Mouse (Mus musculus): ENCODE data around the gene Arhgef38. TPM values are rescaled to one million over a fixed set of nuclear protein-coding genes. Genes with fewer than 3 reads are reported as not detected.

Arhgef38 gene
- not detected in 2 replicates for polyA plus RNA-seq (2015; fragmentation: Nextera tagmentation; extraction: Ambion mirVana)

DNA sequence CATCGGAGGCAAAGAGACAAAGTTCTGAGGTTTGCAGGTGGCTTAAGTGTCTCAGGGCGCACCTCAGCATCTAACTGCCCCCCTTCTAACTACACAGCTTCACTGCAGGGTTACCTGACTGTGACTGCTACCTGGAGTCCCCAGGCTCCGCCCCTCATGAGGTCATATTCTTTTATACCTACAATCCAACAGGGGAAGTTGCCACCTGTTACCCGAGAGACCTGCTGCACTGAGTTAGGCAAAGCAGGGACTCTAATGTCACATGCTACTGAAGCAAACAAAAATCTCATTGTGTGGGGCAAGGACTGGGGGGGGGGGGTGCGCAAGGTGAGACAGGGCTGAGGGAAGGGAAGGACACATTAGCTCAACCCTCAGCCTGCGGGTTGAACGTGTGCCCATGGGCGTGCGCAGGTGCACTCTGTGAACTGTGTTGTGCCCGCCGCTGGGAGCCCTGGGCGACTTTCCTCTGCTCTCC is at the start of gene Arhgef38:
Gene Arhgef38, minus strand, starts transcription at position 129 of the 475 bp plus-strand sequence.
- Histone ChIP-seq H3K36me3 (no peaks in the 10 kb centered on the region), H3K4me2 (replicated peaks) (no peak within 1 kb of the TSS), H3K4me1 (no peaks in the 10 kb centered on the region), H3K9ac (replicated peaks) (no peak within 1 kb of the TSS), H3K9me3 (no peaks in the 10 kb centered on the region), H3K27ac (replicated peaks) (no peak within 1 kb of the TSS), H3K27me3 (no peaks in the 10 kb centered on the region), H3K4me3 (no peak within 1 kb of the TSS)
- no peak for ATAC-seq (replicated peaks)
- whole genome bisulfite sequencing: 57% methylated on average over 12 of the region's 12 CpGs

DNA sequence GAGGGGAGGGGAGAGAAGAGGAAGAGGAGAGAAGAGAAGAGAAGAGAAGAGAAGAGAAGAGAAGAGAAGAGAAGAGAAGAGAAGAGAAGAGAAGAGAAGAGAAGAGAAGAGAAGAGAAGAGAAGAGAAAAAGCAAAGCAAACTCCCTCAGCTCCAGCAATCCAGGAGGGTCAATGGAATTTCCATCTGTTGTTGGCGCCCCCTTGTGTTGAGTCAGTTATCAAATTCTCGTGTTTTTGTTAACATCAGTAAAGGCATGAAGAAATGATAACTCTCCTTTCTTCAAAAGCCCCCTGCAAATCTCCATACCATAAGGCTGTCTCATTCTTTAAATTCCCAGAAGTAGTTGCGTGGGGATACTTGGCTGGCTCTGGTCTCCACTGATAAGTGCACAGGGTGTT is 37.1 kb upstream of the Arhgef38 start:
- Histone ChIP-seq H3K27ac (replicated peaks) (no peak overlapping the region), H3K27me3 (no peaks in the 10 kb centered on the region), H3K9me3 (no peaks in the 10 kb centered on the region), H3K4me2 (replicated peaks) (no peak overlapping the region), H3K36me3 (no peaks in the 10 kb centered on the region), H3K4me1 (no peaks in the 10 kb centered on the region), H3K9ac (replicated peaks) (no peak overlapping the region), H3K4me3 (no peak overlapping the region)
- WGBS: 16% methylated on average over 3 of the region's 3 CpGs
- ATAC-seq (replicated peaks): no peak

DNA sequence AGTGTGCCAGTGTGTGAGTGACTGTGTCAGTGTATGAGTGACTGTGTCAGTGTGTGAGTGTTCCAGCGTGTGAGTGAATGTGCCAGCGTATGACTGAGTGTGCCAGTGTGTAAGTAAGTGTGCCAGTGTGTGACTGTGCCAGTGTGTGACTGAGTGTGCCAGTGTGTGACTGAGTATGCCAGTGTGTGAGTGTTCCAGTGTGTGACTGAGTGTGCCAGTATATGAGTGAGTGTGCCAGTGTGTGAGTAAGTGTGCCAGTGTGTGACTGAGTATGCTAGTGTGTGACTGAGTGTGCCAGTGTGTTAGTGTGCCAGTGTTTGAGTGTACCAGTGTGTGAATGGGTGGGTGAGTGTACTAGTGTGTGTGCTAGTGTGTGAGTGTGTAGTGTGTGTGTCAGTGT is 24.1 kb upstream of the Arhgef38 start:
- Histone ChIP-seq H3K27ac (replicated peaks) (no peak overlapping the region), H3K9ac (replicated peaks) (no peak overlapping the region), H3K4me2 (replicated peaks) (no peak overlapping the region), H3K4me1 (no peaks in the 10 kb centered on the region), H3K9me3 (no peaks in the 10 kb centered on the region), H3K4me3 (no peak overlapping the region), H3K27me3 (no peaks in the 10 kb centered on the region), H3K36me3 (no peaks in the 10 kb centered on the region)
- no peak for ATAC-seq (replicated peaks)
- WGBS: 87% methylated on average over 2 of the region's 2 CpGs

DNA sequence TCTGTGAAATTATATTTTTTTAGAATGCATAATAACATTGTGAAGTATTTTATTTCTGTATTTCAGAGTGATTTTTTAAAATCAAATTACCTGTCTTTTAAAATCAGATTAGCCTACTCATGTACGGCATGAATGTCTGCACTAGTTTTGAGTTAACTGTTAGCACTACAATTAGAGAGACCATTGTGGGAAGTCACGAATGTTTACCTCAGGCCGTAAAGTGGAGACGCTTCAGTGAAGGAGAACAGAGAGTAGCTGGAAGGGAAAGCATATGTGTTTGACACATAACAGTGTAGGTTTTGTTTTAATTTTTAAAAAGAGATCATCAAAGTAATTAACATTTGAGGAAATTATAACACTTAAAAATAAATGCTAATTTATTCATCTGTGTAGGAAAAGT is 21.1 kb upstream of the Arhgef38 start:
- H3K27me3 ChIP-seq: no peaks in the 10 kb centered on the region

DNA sequence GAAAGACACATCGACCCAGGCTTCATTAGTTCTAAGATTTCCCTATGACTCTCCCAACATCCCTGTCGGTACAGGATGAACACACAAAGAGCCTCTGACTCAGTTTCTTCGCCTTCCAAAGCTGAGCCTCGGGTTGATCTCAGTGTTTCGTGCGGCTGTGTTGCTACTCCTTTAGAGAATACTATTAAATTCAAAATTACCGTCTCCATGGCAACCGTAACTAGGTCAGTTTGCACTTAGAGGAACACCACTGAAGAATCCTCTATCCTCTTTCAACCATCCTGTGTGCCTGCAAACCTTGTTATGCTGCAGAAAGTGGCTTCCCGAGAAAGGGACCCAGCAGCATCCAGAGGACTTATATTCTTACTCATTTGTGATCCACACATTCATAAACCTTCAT is 9.3 kb upstream of the Arhgef38 start:
- H3K9me3 ChIP-seq: no peaks in the 10 kb centered on the region
- peak overlapping the region; percentile 50 for H3K27ac ChIP-seq (replicated peaks)
- no peaks in the 10 kb centered on the region for H3K27me3 ChIP-seq
- H3K4me3 ChIP-seq: no peak overlapping the region
- H3K36me3 ChIP-seq: no peaks in the 10 kb centered on the region
- peak; percentile 88 for ATAC-seq (replicated peaks)
- 42% methylated on average over 9 of the region's 9 CpGs for WGBS
- no peak overlapping the region for H3K9ac ChIP-seq (replicated peaks)
- peaks cover 6% of the 10 kb centered on the region for H3K4me1 ChIP-seq
- no peak overlapping the region for H3K4me2 ChIP-seq (replicated peaks)

More for the DNA sequence above, 21.1 kb upstream of the Arhgef38 start:
- H3K4me1 ChIP-seq: no peaks in the 10 kb centered on the region
- H3K36me3 ChIP-seq: no peaks in the 10 kb centered on the region
- ATAC-seq (replicated peaks): no peak
- no peak overlapping the region for H3K9ac ChIP-seq (replicated peaks)
- no peak overlapping the region for H3K4me3 ChIP-seq
- 70% methylated on average over 4 of the region's 4 CpGs for WGBS
- H3K27ac ChIP-seq (replicated peaks): no peak overlapping the region
- H3K9me3 ChIP-seq: no peaks in the 10 kb centered on the region
- no peak overlapping the region for H3K4me2 ChIP-seq (replicated peaks)

DNA sequence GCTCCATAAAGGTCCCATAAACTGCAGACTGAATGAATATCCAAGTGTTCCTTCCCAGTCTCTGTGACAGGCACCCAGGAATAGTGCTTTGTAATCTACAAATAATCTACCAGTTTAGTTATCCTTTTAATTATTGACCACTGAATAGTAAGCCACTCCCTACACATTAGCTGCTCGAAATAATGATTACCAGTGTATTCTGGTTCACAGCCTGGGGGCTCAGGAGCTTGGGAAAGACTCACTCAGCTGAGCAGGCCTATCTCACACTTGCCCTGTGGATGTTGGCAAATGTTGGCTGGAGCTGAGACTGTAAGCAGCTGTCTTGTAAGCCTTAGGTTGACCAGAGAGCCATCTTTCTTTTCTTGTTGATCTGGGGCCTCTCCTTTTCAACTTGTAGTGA is 7.2 kb upstream of the Arhgef38 start:
- ATAC-seq (replicated peaks): no peak
- no peaks in the 10 kb centered on the region for H3K36me3 ChIP-seq
- H3K27me3 ChIP-seq: no peaks in the 10 kb centered on the region
- H3K9me3 ChIP-seq: no peaks in the 10 kb centered on the region
- no peak overlapping the region for H3K9ac ChIP-seq (replicated peaks)
- 46% methylated on average over 1 of the region's 1 CpGs for WGBS
- no peak overlapping the region for H3K4me3 ChIP-seq
- H3K4me2 ChIP-seq (replicated peaks): no peak overlapping the region
- H3K27ac ChIP-seq (replicated peaks): no peak overlapping the region
- H3K4me1 ChIP-seq: peaks cover 6% of the 10 kb centered on the region

DNA sequence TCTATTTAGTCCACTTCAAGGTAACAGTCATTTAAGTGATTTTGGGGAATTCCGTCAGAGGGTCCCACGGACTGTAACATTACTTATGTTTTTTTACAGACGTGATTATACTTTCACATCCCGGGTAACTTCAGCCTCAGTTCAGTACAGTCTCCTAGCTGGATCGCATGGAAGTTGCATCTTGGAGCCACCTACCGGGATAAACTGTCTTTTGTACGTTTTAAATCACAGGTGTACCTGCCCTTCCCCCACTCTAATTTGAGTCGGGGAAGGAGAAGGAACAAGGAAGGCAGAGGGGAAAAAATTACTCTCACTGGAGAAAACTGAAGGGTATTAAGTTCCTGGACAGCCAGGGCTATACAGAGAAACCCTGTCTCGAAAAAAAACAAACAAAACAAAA is 756 bp downstream of the Arhgef38 start:
- H3K36me3 ChIP-seq: no peaks in the 10 kb centered on the region
- H3K9ac ChIP-seq (replicated peaks): no peak overlapping the region
- no peak overlapping the region for H3K4me3 ChIP-seq
- H3K27me3 ChIP-seq: no peaks in the 10 kb centered on the region
- no peak overlapping the region for H3K27ac ChIP-seq (replicated peaks)
- ATAC-seq (replicated peaks): no peak
- no peaks in the 10 kb centered on the region for H3K4me1 ChIP-seq
- no peak overlapping the region for H3K4me2 ChIP-seq (replicated peaks)
- 59% methylated on average over 9 of the region's 9 CpGs for WGBS
- H3K9me3 ChIP-seq: no peaks in the 10 kb centered on the region

DNA sequence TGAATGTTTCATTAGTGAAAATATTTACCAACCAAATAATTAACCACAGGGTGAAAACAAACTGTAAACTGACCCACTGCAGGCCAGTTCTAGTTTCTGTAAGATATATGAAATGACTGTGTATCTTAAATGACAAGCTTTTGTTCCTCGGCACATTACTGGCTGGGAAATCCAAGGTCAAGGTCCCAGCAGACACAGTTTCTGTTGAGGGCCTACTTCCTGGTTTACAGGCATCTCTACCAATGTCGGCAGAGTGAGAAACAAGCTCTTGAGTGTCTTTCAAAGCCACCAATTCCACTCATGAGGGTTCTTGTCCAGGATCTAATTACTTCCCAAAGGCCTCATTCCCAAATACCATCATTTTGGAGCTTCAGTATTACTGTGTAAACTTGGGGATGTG is 4.3 kb downstream of the Arhgef38 start:
- no peak for ATAC-seq (replicated peaks)
- Histone ChIP-seq H3K4me3 (no peak overlapping the region), H3K4me1 (no peaks in the 10 kb centered on the region), H3K9ac (replicated peaks) (no peak overlapping the region), H3K27me3 (no peaks in the 10 kb centered on the region), H3K4me2 (replicated peaks) (no peak overlapping the region), H3K36me3 (no peaks in the 10 kb centered on the region), H3K9me3 (no peaks in the 10 kb centered on the region), H3K27ac (replicated peaks) (no peak overlapping the region)
- 86% methylated on average over 2 of the region's 2 CpGs for WGBS

DNA sequence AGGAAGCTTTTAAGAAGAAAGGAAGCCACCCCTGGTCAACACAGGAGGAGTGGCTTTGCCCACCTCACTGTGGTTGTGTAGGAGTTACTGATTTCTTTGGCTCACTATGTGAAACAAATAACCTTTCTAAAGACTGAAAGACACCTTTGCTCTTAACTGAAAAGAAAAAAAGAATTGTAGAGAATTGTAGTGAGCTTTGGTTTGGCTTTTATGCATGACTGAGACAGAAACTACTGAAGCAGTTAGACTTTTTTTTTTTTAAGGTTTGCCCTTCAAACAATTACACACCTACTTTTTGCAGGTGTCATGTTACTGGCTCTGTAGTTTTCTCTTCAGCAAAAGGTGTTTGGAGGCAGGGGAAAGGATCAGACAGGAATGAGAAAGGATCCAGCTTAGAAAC is 5.2 kb downstream of the Arhgef38 start:
- no peak for ATAC-seq (replicated peaks)
- no peaks in the 10 kb centered on the region for H3K9me3 ChIP-seq

DNA sequence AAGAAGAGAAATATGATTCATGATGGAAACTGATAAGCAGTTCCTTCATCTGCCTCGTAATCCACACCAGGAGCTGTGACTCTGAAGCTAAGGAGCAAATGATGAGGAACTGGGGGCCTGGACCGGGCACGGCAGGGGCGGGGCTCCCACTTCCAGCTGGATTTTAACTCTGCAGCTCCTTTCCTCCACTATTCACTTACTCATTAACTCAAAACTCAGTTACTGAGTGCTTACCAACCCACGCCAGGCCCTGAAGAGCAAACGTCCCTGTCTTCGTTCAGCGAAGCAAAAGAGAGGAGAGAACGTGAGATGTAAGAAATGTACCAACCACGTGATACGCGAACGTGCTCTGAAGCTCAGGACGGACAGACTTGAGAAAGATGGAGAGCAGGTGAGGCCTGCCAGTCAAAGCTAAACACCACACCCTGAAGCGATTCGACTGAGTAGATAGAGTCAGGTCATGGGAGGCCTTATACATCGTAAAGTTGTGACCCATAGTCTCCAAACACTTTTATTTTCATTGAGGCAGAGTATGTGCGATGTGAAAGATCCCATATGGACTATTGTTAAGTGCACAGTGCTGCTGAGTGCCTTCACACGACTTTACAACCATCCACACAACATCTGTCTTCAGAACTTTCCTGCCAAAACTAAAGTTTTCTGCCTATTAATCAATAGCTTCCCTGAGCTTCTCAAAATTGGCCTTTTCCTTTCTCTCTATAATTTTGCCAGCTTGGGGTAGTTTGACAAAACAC is 7.3 kb downstream of the Arhgef38 start:
- no peak for ATAC-seq (replicated peaks)
- WGBS: 81% methylated on average over 19 of the region's 19 CpGs

More for the DNA sequence above, 5.2 kb downstream of the Arhgef38 start:
- Histone ChIP-seq H3K27me3 (no peaks in the 10 kb centered on the region), H3K27ac (replicated peaks) (no peak overlapping the region), H3K4me3 (no peak overlapping the region), H3K9ac (replicated peaks) (no peak overlapping the region), H3K4me2 (replicated peaks) (no peak overlapping the region), H3K36me3 (no peaks in the 10 kb centered on the region), H3K4me1 (no peaks in the 10 kb centered on the region)

DNA sequence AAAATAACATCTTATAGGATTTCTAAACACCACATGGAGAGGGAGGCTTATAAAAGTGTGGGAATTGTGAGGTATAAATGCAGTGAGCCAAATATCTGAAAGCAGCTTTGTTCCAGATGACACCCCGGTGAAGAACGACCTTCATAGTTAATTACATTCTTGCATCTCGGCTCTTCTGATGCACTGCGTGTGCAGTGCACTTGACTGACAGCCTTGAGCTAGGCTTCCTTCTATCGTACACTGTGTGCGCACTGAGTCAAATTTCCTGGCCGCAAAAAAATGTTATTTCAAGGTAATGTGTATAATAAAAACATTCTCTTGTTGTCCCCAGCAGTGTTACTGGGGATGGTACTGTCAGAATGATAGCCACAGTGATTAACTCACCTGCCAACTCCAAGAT is 16.2 kb downstream of the Arhgef38 start:
- peak; percentile 49; the same call in 1 of the 2 replicates for ATAC-seq (replicated peaks)
- 61% methylated on average over 7 of the region's 7 CpGs for WGBS
- no peaks in the 10 kb centered on the region for H3K36me3 ChIP-seq
- no peaks in the 10 kb centered on the region for H3K27me3 ChIP-seq
- H3K27ac ChIP-seq (replicated peaks): no peak overlapping the region
- no peaks in the 10 kb centered on the region for H3K4me1 ChIP-seq
- no peak overlapping the region for H3K4me2 ChIP-seq (replicated peaks)
- no peak overlapping the region for H3K9ac ChIP-seq (replicated peaks)
- no peak overlapping the region for H3K4me3 ChIP-seq
- no peaks in the 10 kb centered on the region for H3K9me3 ChIP-seq

More for the DNA sequence above, 7.3 kb downstream of the Arhgef38 start:
- no peak overlapping the region for H3K4me2 ChIP-seq (replicated peaks)
- H3K9ac ChIP-seq (replicated peaks): no peak overlapping the region
- no peaks in the 10 kb centered on the region for H3K27me3 ChIP-seq
- no peaks in the 10 kb centered on the region for H3K4me1 ChIP-seq
- H3K36me3 ChIP-seq: no peaks in the 10 kb centered on the region
- H3K9me3 ChIP-seq: no peaks in the 10 kb centered on the region
- H3K27ac ChIP-seq (replicated peaks): no peak overlapping the region
- H3K4me3 ChIP-seq: no peak overlapping the region

DNA sequence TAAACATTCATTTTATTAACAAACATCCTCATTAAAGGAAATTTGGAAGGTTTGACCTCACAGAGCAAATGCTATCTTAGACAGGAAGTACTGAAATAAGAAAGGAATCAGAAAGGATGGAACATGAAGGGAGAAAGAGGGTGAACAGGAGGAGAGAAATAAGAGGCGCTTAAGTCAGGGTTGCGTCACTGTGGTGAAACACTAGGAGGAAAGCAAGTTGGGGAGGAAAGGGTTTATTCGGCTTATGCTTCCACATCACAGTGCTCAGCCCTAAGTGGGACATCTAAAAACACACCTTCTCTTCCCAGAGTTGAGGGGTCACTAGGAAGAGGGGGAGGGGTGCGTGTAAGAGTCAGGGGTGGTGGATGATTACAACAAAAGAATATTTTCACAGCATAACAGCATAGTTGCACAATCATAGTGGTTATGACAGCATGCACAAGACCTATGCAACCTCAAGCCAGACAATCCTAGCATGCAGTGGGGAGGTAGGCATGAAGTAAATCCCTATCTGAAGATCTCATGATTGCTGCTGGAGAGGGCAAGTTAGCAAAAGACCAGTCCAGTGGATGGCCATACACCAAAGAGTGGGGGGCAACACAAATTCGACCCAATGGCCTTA is 19.4 kb downstream of the Arhgef38 start:
- no peak overlapping the region for H3K27ac ChIP-seq (replicated peaks)
- H3K9me3 ChIP-seq: no peaks in the 10 kb centered on the region
- H3K4me1 ChIP-seq: no peaks in the 10 kb centered on the region
- H3K36me3 ChIP-seq: no peaks in the 10 kb centered on the region
- no peak overlapping the region for H3K9ac ChIP-seq (replicated peaks)
- WGBS: 90% methylated on average over 5 of the region's 5 CpGs
- no peak for ATAC-seq (replicated peaks)
- H3K4me2 ChIP-seq (replicated peaks): no peak overlapping the region
- no peaks in the 10 kb centered on the region for H3K27me3 ChIP-seq
- no peak overlapping the region for H3K4me3 ChIP-seq
